ENCODE assay signal across 24 mouse cellular contexts in genomic region chr14:97165793-97166192, GRCm38 (mm10).
DNase-seq lines count a peak whose midpoint lies in the region; ATAC-seq and TF ChIP-seq lines count a peak whose summit lies in the region.
"Had no signal": no experiment of that assay in that cellular context is flagged by ENCODE, and none has a peak within 500 bp of the region (broad histone marks: within the 10 kb centered on the region; RNA-seq: fewer than 3 reads in every experiment).

No protein-coding gene starts in this region.

- ATAC-seq in forebrain, embryonic 14.5 days = peak; percentile 69; the same call in 1 of the 2 replicates
- ATAC-seq in forebrain, embryonic 11.5 days (replicated peaks; ENCODE audit: low FRiP score) = no peak
- peak; percentile 84 for ATAC-seq in forebrain, postnatal 0 days
- ATAC-seq: intestine, postnatal 0 days; Patski had no signal

- DNase-seq in forebrain, embryonic 14.5 days (ENCODE audit: low spot score) = peak; percentile 76
- no peak for DNase-seq in forebrain, embryonic 11.5 days (ENCODE audit: low spot score)
- DNase-seq in right cerebral cortex, postnatal 10 days (ENCODE audit: low spot score in 2 of 2) = peak; percentile 27 to 31
- DNase-seq in right cerebral cortex, adult 18-20 months = no peak
- DNase-seq in brain, embryonic 14.5 days (ENCODE audit: low read depth) = peak; percentile 79
- DNase-seq in forebrain, postnatal 0 days = peak; percentile 77
- no peak for DNase-seq in spleen, postnatal 36 days (ENCODE audit: low spot score in 2 of 2)
- DNase-seq in liver = no peak
- DNase-seq: adrenal gland, postnatal 10 days; adrenal gland, postnatal 36 days; B cell, adult 2 months; cerebellum, adult 18-20 months; cerebellum, adult 9-10 months; cerebellum, postnatal 14 days; gastrocnemius, adult 2 months; gastrocnemius, postnatal 14 days; heart, adult 11 months had no signal

- no peaks in the 10 kb centered on the region for H3K9me3 ChIP-seq in forebrain, embryonic 14.5 days (replicated peaks; ENCODE audit: control insufficient read depth, low read length)
- H3K9me3 ChIP-seq in forebrain, embryonic 11.5 days (ENCODE audit: control insufficient read depth, low read length) = no peaks in the 10 kb centered on the region
- H3K9me3 ChIP-seq in forebrain, postnatal 0 days (ENCODE audit: low read length) = no peaks in the 10 kb centered on the region
- H3K9me3 ChIP-seq: hindbrain, embryonic 12.5 days; hindbrain, embryonic 15.5 days had no signal

- H3K4me1 ChIP-seq in forebrain, embryonic 14.5 days (ENCODE audit: control insufficient read depth, insufficient read depth, low read length) = no peaks in the 10 kb centered on the region
- no peaks in the 10 kb centered on the region for H3K4me1 ChIP-seq in forebrain, embryonic 11.5 days (replicated peaks; ENCODE audit: control insufficient read depth, insufficient read depth, low read length)
- H3K4me1 ChIP-seq in forebrain, postnatal 0 days (ENCODE audit: insufficient read depth) = no peaks in the 10 kb centered on the region
- H3K4me1 ChIP-seq: hindbrain, embryonic 12.5 days; hindbrain, embryonic 15.5 days had no signal

- H3K4me3 ChIP-seq in forebrain, embryonic 14.5 days (ENCODE audit: low read depth, low read length) = no peak overlapping the region
- no peak overlapping the region for H3K4me3 ChIP-seq in forebrain, embryonic 11.5 days (ENCODE audit: low read depth, low read length)
- no peak overlapping the region for H3K4me3 ChIP-seq in forebrain, postnatal 0 days (ENCODE audit: low read depth, low read length)
- H3K4me3 ChIP-seq: gastrocnemius, adult 2 months; hindbrain, embryonic 12.5 days; hindbrain, embryonic 15.5 days had no signal

- no peak for TF ChIP-seq CTCF in brain, embryonic 14.5 days (IDR thresholded peaks at IDR 0.05; ENCODE audit: borderline replicate concordance, extremely low read depth, insufficient read depth, insufficient read length)
- TF ChIP-seq CTCF in forebrain, postnatal 0 days (IDR thresholded peaks at IDR 0.05; ENCODE audit: low read depth) = no peak

- TF ChIP-seq POLR2A in brain, embryonic 14.5 days (IDR thresholded peaks at IDR 0.05; ENCODE audit: borderline replicate concordance, extremely low read depth, insufficient read depth, insufficient read length, poor library complexity, severe bottlenecking) = no peak

- no peaks in the 10 kb centered on the region for H3K27me3 ChIP-seq in forebrain, embryonic 14.5 days (replicated peaks; ENCODE audit: control insufficient read depth, insufficient read depth, low read length)
- H3K27me3 ChIP-seq in forebrain, embryonic 11.5 days (ENCODE audit: control insufficient read depth, insufficient read depth, low read length) = no peaks in the 10 kb centered on the region
- no peaks in the 10 kb centered on the region for H3K27me3 ChIP-seq in forebrain, postnatal 0 days (ENCODE audit: insufficient read depth, low read length)
- H3K27me3 ChIP-seq: CH12.LX; hindbrain, embryonic 12.5 days; hindbrain, embryonic 15.5 days; Patski had no signal

- WGBS in forebrain, embryonic 14.5 days = 87% methylated on average over 2 of the region's 2 CpGs
- WGBS in forebrain, embryonic 11.5 days = 90% methylated on average over 2 of the region's 2 CpGs
- 70% methylated on average over 2 of the region's 2 CpGs for WGBS in forebrain, postnatal 0 days

- H3K27ac ChIP-seq in forebrain, embryonic 14.5 days (ENCODE audit: low read depth, low read length) = no peak overlapping the region
- H3K27ac ChIP-seq in forebrain, embryonic 11.5 days (ENCODE audit: low read depth, low read length) = no peak overlapping the region
- H3K27ac ChIP-seq in forebrain, postnatal 0 days (ENCODE audit: low read depth, low read length) = no peak overlapping the region
- H3K27ac ChIP-seq: gastrocnemius, adult 2 months; hindbrain, embryonic 12.5 days; hindbrain, embryonic 15.5 days had no signal

- no peaks in the 10 kb centered on the region for H3K36me3 ChIP-seq in forebrain, embryonic 14.5 days (ENCODE audit: control insufficient read depth, insufficient read depth, low read length)
- no peaks in the 10 kb centered on the region for H3K36me3 ChIP-seq in forebrain, embryonic 11.5 days (ENCODE audit: control insufficient read depth, insufficient read depth, low read length)
- H3K36me3 ChIP-seq in forebrain, postnatal 0 days (ENCODE audit: insufficient read depth) = no peaks in the 10 kb centered on the region
- H3K36me3 ChIP-seq: G1E; hindbrain, embryonic 12.5 days; hindbrain, embryonic 15.5 days had no signal

- H3K9ac ChIP-seq in forebrain, embryonic 14.5 days (ENCODE audit: low read length) = no peak overlapping the region
- no peak overlapping the region for H3K9ac ChIP-seq in forebrain, embryonic 11.5 days (ENCODE audit: low read length)
- H3K9ac ChIP-seq in forebrain, postnatal 0 days = no peak overlapping the region
- H3K9ac ChIP-seq: hindbrain, embryonic 12.5 days; hindbrain, embryonic 15.5 days had no signal

- no peak overlapping the region for H3K4me2 ChIP-seq in forebrain, embryonic 14.5 days (ENCODE audit: low read length)
- no peak overlapping the region for H3K4me2 ChIP-seq in forebrain, embryonic 11.5 days (ENCODE audit: low read depth, low read length, severe bottlenecking)
- H3K4me2 ChIP-seq in forebrain, postnatal 0 days (ENCODE audit: low read depth) = no peak overlapping the region
- H3K4me2 ChIP-seq: heart, embryonic 11.5 days; hindbrain, embryonic 12.5 days; hindbrain, embryonic 15.5 days had no signal

Comparison
In these comparisons a context has a peak if more than half of its experiments do, and no peak if none do; other contexts are left out.
1. DNase-seq: peak in forebrain, embryonic 14.5 days (single experiment), right cerebral cortex, postnatal 10 days (2 of 2), brain, embryonic 14.5 days (single experiment) and forebrain, postnatal 0 days (single experiment); none in forebrain, embryonic 11.5 days (single experiment), right cerebral cortex, adult 18-20 months (single experiment), spleen, postnatal 36 days (0 of 2) and liver (single experiment).